Mouse (Mus musculus): Measurements from ENCODE around the gene Kcnh2. TPM values are rescaled to one million over a fixed set of nuclear protein-coding genes. Genes with fewer than 3 reads are reported as not detected.
A peak's percentile ranks its signal among the peaks of the same experiment; 100 is the strongest.

The Kcnh2 gene
- polyA plus RNA-seq, 1 experiment from 2014 or later = 12.8 TPM

GRCm38 (mm10) chr5:24387264-24388241, 36.1 kb upstream of the Kcnh2 start:
- H3K4me3 ChIP-seq = peak overlapping the region; percentile 50
- no peaks in the 10 kb centered on the region for H3K9me3 ChIP-seq
- peak overlapping the region; percentile 95 for H3K4me2 ChIP-seq
- H3K9ac ChIP-seq = peak overlapping the region; percentile 76
- H3K27me3 ChIP-seq = peaks cover 71% of the 10 kb centered on the region
- peaks cover 38% of the 10 kb centered on the region for H3K4me1 ChIP-seq (replicated peaks)
- under 1% methylated on average over 73 of the region's 73 CpGs for WGBS
- H3K36me3 ChIP-seq = no peaks in the 10 kb centered on the region
- no peak overlapping the region for H3K27ac ChIP-seq
- ATAC-seq (ENCODE audit: low FRiP score) = peak; percentile 33

- Histone ChIP-seq H3K27me3 (peaks cover 66% of the 10 kb centered on the region), H3K27ac (no peak overlapping the region)
- no peak for ATAC-seq (ENCODE audit: low FRiP score)
Measured at GRCm38 (mm10) chr5:24385887-24386550, 34.6 kb upstream of the Kcnh2 start.

GRCm38 (mm10) chr5:24385374-24385773, 34.0 kb upstream of the Kcnh2 start:
- Histone ChIP-seq H3K36me3 (no peaks in the 10 kb centered on the region), H3K27me3 (peaks cover 60% of the 10 kb centered on the region)

More at GRCm38 (mm10) chr5:24385887-24386550, 34.6 kb upstream of the Kcnh2 start:
- H3K9ac ChIP-seq = no peak overlapping the region
- H3K4me2 ChIP-seq = no peak overlapping the region
- H3K9me3 ChIP-seq = no peaks in the 10 kb centered on the region
- H3K36me3 ChIP-seq = no peaks in the 10 kb centered on the region
- peaks cover 41% of the 10 kb centered on the region for H3K4me1 ChIP-seq (replicated peaks)
- 81% methylated on average over 10 of the region's 10 CpGs for WGBS
- H3K4me3 ChIP-seq = no peak overlapping the region

DNA sequence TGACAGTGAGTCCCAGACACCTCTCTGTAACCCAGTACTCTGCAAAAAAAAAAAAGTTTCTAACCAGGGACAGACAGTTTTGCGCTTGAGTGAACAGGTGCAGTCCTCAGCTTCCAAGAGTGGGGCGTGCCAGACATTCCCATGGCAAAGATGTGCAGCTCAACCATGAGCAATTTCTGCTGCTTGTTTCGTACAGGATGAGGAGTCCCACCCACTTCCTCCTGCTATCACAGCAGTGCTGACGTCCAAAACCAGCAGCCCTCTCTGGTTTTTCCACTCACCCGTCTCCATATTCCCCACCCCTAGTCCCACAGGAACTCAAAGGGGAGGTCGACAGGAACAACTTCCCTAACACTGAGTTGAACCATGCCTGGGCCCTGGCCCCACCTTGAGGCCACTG, 33.0 kb upstream of the Kcnh2 start:
- ATAC-seq (ENCODE audit: low FRiP score) = no peak
- no peaks in the 10 kb centered on the region for H3K36me3 ChIP-seq
- H3K9ac ChIP-seq = no peak overlapping the region
- H3K4me2 ChIP-seq = no peak overlapping the region
- no peak overlapping the region for H3K4me3 ChIP-seq
- H3K27ac ChIP-seq = no peak overlapping the region
- peaks cover 51% of the 10 kb centered on the region for H3K27me3 ChIP-seq
- peaks cover 44% of the 10 kb centered on the region for H3K4me1 ChIP-seq (replicated peaks)
- no peaks in the 10 kb centered on the region for H3K9me3 ChIP-seq
- 70% methylated on average over 6 of the region's 6 CpGs for WGBS

More at GRCm38 (mm10) chr5:24385374-24385773, 34.0 kb upstream of the Kcnh2 start:
- no peak for ATAC-seq (ENCODE audit: low FRiP score)
- Histone ChIP-seq H3K4me3 (no peak overlapping the region), H3K9ac (no peak overlapping the region), H3K4me2 (no peak overlapping the region), H3K9me3 (no peaks in the 10 kb centered on the region), H3K27ac (no peak overlapping the region), H3K4me1 (replicated peaks) (peaks cover 41% of the 10 kb centered on the region)
- WGBS = 93% methylated on average over 5 of the region's 5 CpGs

GRCm38 (mm10) chr5:24383026-24383859, 31.8 kb upstream of the Kcnh2 start:
- H3K27ac ChIP-seq = peak overlapping the region; percentile 71

GRCm38 (mm10) chr5:24381988-24382387, 30.6 kb upstream of the Kcnh2 start:
- Histone ChIP-seq H3K27me3 (peaks cover 27% of the 10 kb centered on the region), H3K9ac (no peak overlapping the region), H3K4me3 (no peak overlapping the region), H3K27ac (no peak overlapping the region), H3K4me1 (replicated peaks) (peaks cover 26% of the 10 kb centered on the region), H3K36me3 (no peaks in the 10 kb centered on the region), H3K4me2 (no peak overlapping the region), H3K9me3 (no peaks in the 10 kb centered on the region)
- no peak for ATAC-seq (ENCODE audit: low FRiP score)
- WGBS = 64% methylated on average over 2 of the region's 2 CpGs

More at GRCm38 (mm10) chr5:24383026-24383859, 31.8 kb upstream of the Kcnh2 start:
- Histone ChIP-seq H3K9me3 (no peaks in the 10 kb centered on the region), H3K4me3 (peak overlapping the region; percentile 46), H3K36me3 (no peaks in the 10 kb centered on the region), H3K4me1 (replicated peaks) (peaks cover 38% of the 10 kb centered on the region), H3K27me3 (peaks cover 39% of the 10 kb centered on the region), H3K9ac (peak overlapping the region; percentile 75), H3K4me2 (peak overlapping the region; percentile 64)
- under 1% methylated on average over 34 of the region's 34 CpGs for WGBS
- ATAC-seq (ENCODE audit: low FRiP score) = peak; percentile 89

DNA sequence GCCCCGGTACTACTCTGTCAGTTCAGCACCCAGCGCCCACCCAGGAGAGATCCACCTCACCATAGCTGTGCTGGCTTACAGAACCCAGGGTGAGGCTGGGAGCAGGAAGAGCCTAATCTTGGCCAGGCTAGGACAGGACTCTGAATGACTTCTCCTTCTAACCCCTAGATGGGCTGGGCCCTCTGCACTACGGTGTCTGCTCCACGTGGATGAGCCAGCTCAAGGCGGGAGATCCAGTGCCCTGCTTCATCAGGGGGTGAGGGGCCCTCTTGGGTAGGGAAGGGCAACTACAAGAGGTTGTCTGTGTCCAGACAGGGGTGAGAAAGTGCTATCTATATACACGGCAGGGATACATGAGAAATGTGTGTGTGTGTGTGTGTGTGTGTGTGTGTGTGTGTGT, 30.1 kb upstream of the Kcnh2 start:
- ATAC-seq (ENCODE audit: low FRiP score) = no peak
- no peaks in the 10 kb centered on the region for H3K36me3 ChIP-seq
- 78% methylated on average over 6 of the region's 6 CpGs for WGBS

DNA sequence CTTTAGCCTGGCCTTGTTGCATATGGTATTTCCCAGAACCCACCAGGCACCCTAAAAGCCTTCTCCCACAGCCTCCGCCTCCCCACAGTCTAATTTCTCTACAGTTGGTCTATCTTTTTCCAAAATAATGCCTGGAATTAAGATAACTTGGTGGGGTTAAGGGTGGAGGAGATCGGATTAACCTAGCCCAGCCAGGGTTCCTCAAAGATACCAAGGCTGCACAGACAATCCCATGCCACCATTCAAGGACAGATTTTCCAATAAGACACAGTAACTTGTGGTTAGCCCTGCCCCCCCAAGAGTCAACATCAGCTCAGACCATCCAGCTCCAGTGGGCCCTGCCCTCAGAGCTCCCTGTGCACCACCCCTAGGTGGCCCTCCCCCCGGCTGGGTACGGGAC, 29.1 kb upstream of the Kcnh2 start:
- no peaks in the 10 kb centered on the region for H3K9me3 ChIP-seq
- ATAC-seq (ENCODE audit: low FRiP score) = no peak
- H3K4me2 ChIP-seq = no peak overlapping the region
- H3K27me3 ChIP-seq = peaks cover 12% of the 10 kb centered on the region
- 95% methylated on average over 4 of the region's 4 CpGs for WGBS
- H3K36me3 ChIP-seq = no peaks in the 10 kb centered on the region
- H3K9ac ChIP-seq = no peak overlapping the region
- H3K4me1 ChIP-seq (replicated peaks) = peaks cover 24% of the 10 kb centered on the region
- H3K4me3 ChIP-seq = no peak overlapping the region
- no peak overlapping the region for H3K27ac ChIP-seq

More for the DNA sequence above, 30.1 kb upstream of the Kcnh2 start:
- Histone ChIP-seq H3K4me1 (replicated peaks) (peaks cover 24% of the 10 kb centered on the region), H3K9me3 (no peaks in the 10 kb centered on the region), H3K4me2 (no peak overlapping the region), H3K27ac (no peak overlapping the region), H3K27me3 (peaks cover 22% of the 10 kb centered on the region), H3K9ac (no peak overlapping the region), H3K4me3 (no peak overlapping the region)

DNA sequence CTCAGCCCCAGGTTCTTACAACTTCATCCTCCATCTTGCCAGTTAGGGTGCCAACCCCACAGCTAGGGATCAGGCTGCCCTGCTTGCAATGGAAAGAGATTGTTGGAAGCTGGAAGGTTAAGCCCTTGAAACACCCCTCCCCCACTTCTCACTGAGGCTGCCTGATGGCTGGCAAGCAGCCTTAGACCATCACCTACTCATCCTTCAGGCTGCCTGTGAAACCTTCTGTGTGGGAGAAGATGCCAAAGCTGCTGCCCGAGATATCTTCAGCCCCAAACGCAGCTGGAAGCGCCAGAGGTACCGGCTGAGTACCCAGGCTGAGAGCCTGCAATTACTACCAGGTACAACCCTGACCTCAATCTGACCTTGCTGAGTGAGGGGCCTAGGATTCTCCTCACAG, 28.1 kb upstream of the Kcnh2 start:
- WGBS = 83% methylated on average over 4 of the region's 4 CpGs
- Histone ChIP-seq H3K9me3 (no peaks in the 10 kb centered on the region), H3K4me2 (no peak overlapping the region), H3K4me1 (replicated peaks) (peaks cover 24% of the 10 kb centered on the region), H3K36me3 (no peaks in the 10 kb centered on the region), H3K9ac (no peak overlapping the region), H3K4me3 (no peak overlapping the region), H3K27ac (no peak overlapping the region), H3K27me3 (peaks cover 2% of the 10 kb centered on the region; the same call in 1 of the 2 replicates)
- no peak for ATAC-seq (ENCODE audit: low FRiP score)

DNA sequence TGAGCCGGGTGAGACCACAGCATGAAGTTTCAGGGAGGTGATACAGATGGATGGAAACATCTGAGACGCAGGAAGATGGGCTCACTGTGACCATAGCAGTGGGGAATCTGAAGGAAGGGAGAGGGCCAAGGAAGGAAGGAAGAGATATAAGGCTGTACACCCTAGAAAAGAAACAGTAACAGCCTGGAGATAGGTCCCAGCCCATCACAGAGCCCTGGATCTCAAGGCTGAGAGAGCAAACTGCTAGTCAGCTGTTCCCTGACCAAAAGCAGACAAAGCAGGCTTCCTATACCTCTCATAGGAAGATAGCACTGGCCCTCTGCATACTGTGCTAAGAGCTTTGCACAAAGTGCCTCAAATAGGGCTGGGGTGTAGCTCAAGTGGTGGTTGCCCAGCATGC, 27.3 kb upstream of the Kcnh2 start:
- 86% methylated on average over 2 of the region's 2 CpGs for WGBS
- ATAC-seq (ENCODE audit: low FRiP score) = no peak
- no peaks in the 10 kb centered on the region for H3K36me3 ChIP-seq
- no peaks in the 10 kb centered on the region for H3K27me3 ChIP-seq
- H3K27ac ChIP-seq = no peak overlapping the region
- H3K4me3 ChIP-seq = no peak overlapping the region
- H3K9me3 ChIP-seq = no peaks in the 10 kb centered on the region
- H3K4me2 ChIP-seq = no peak overlapping the region
- peaks cover 20% of the 10 kb centered on the region for H3K4me1 ChIP-seq (replicated peaks)
- H3K9ac ChIP-seq = no peak overlapping the region

GRCm38 (mm10) chr5:24374666-24375328, 23.4 kb upstream of the Kcnh2 start:
- Histone ChIP-seq H3K4me1 (replicated peaks) (peaks cover 8% of the 10 kb centered on the region; the same call in 1 of the 2 replicates), H3K9ac (no peak overlapping the region), H3K4me3 (no peak overlapping the region), H3K27me3 (no peaks in the 10 kb centered on the region), H3K4me2 (no peak overlapping the region), H3K36me3 (no peaks in the 10 kb centered on the region), H3K27ac (no peak overlapping the region), H3K9me3 (no peaks in the 10 kb centered on the region)
- ATAC-seq (ENCODE audit: low FRiP score) = no peak
- 85% methylated on average over 7 of the region's 7 CpGs for WGBS
